Mouse (Mus musculus) cerebellum, adult 2 months (tissue): ENCODE data around the gene Cd96.

Experiments used
- CTCF ChIP-seq: fragments of 200-500 bp; IDR thresholded peaks from 2 replicates; pipeline ENCODE4 v1.5.1; 2011; ENCODE audit warnings: low read depth, mild to moderate bottlenecking, control low read depth, low read length, moderate library complexity, borderline replicate concordance; ENCODE audit not compliant: insufficient read depth
- POLR2A ChIP-seq: fragments of 200-500 bp; IDR thresholded peaks from 2 replicates; pipeline ENCODE4 v1.6.1; 2011; ENCODE audit warnings: low read length, control low read depth, borderline replicate concordance; ENCODE audit not compliant: insufficient read depth

DNA sequence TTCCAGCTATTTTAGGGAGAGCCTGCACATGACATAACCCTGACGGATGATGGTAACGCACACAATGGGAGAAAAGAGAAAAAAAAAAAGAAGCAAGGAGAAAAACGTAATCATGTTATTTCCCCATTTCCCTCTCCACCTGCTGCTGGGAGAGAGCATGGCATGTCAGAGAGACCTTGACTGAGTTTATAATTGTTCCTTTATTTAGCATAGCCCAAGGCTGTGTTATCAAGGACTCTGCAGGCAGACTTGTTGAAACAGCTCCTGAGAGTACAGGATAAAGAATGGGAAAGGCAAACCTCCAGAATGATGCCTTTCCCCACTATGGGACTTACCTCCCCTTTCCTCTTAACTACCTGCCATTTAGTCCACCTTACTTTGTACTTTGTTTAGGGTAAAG is 26.9 kb upstream of the Cd96 start:
- TF ChIP-seq CTCF, result no peak
- no peak for TF ChIP-seq POLR2A
